Mouse (Mus musculus): ENCODE data around the gene Msantd2. TPM values are rescaled to one million over a fixed set of nuclear protein-coding genes. Genes with fewer than 3 reads are reported as not detected.
A peak's percentile ranks its signal among the peaks of the same experiment; 100 is the strongest.

The Msantd2 gene
- polyA plus RNA-seq, 1 experiment from 2014 or later = 33.4 TPM

GRCm38 (mm10) chr9:37567454-37567853 lies 78.3 kb downstream of the Msantd2 start:
- Histone ChIP-seq H3K4me3 (no peak overlapping the region), H3K9me3 (no peaks in the 10 kb centered on the region), H3K36me3 (no peaks in the 10 kb centered on the region), H3K4me1 (replicated peaks) (peaks cover 14% of the 10 kb centered on the region), H3K9ac (no peak overlapping the region), H3K27ac (replicated peaks) (no peak overlapping the region), H3K4me2 (no peak overlapping the region), H3K27me3 (no peaks in the 10 kb centered on the region)
- 25% methylated on average over 5 of the region's 5 CpGs for WGBS
- ATAC-seq (ENCODE audit: low read depth) = no peak

GRCm38 (mm10) chr9:37567892-37568604 lies 78.9 kb downstream of the Msantd2 start:
- H3K4me2 ChIP-seq = peak overlapping the region; percentile 30

GRCm38 (mm10) chr9:37568605-37569214 lies 79.6 kb downstream of the Msantd2 start:
- no peaks in the 10 kb centered on the region for H3K9me3 ChIP-seq
- ATAC-seq (ENCODE audit: low read depth) = no peak
- H3K4me3 ChIP-seq = no peak overlapping the region
- H3K9ac ChIP-seq = no peak overlapping the region
- 27% methylated on average over 4 of the region's 4 CpGs for WGBS
- H3K27ac ChIP-seq (replicated peaks) = no peak overlapping the region
- no peaks in the 10 kb centered on the region for H3K27me3 ChIP-seq
- H3K36me3 ChIP-seq = no peaks in the 10 kb centered on the region
- H3K4me2 ChIP-seq = no peak overlapping the region
- H3K4me1 ChIP-seq (replicated peaks) = peaks cover 14% of the 10 kb centered on the region

More at GRCm38 (mm10) chr9:37567892-37568604, 78.9 kb downstream of the Msantd2 start:
- Histone ChIP-seq H3K27me3 (no peaks in the 10 kb centered on the region), H3K36me3 (no peaks in the 10 kb centered on the region), H3K4me1 (replicated peaks) (peaks cover 14% of the 10 kb centered on the region), H3K9me3 (no peaks in the 10 kb centered on the region), H3K9ac (no peak overlapping the region; the same call in 1 of the 2 replicates), H3K4me3 (no peak overlapping the region), H3K27ac (replicated peaks) (no peak overlapping the region)
- ATAC-seq (ENCODE audit: low read depth) = peak; percentile 40; the same call in 1 of the 2 replicates
- WGBS = 27% methylated on average over 15 of the region's 15 CpGs

DNA sequence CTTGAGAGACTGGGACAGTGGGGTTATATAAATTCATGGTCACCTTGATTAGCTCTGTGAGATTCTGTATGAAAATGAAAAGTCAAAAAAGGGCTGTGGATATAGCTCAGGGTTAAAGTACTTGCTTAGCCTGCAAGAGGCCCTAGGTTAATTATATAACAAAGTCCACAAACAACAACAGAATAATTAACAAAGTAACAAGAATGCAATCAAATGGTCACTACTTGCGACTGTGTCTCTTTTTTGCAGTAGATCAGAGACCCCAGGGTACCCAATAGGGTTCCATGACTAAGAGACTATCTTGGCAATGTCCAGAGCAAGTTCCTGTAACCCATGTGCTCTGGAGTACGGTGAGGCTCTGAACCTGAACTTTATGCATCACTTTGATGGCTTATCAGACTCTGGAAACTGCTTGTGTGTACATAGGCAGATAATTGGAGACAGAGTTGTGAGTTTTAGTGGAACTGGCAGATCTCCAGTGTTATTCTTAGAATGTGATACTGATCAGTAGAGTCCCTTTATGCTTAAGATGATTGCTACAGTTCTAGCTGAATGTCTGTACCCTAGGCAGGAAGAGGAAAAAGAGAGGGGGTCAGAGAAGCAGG lies 80.2 kb downstream of the Msantd2 start:
- H3K4me3 ChIP-seq = no peak overlapping the region
- peaks cover 14% of the 10 kb centered on the region for H3K4me1 ChIP-seq (replicated peaks)
- H3K9ac ChIP-seq = no peak overlapping the region
- H3K4me2 ChIP-seq = no peak overlapping the region
- 74% methylated on average over 2 of the region's 2 CpGs for WGBS
- no peak overlapping the region for H3K27ac ChIP-seq (replicated peaks)
- H3K36me3 ChIP-seq = no peaks in the 10 kb centered on the region
- H3K9me3 ChIP-seq = no peaks in the 10 kb centered on the region
- no peaks in the 10 kb centered on the region for H3K27me3 ChIP-seq
- no peak for ATAC-seq (ENCODE audit: low read depth)

- H3K27me3 ChIP-seq = no peaks in the 10 kb centered on the region
- no peak overlapping the region for H3K27ac ChIP-seq (replicated peaks)
- H3K9me3 ChIP-seq = no peaks in the 10 kb centered on the region
- 66% methylated on average over 3 of the region's 3 CpGs for WGBS
- ATAC-seq (ENCODE audit: low read depth) = no peak
- no peak overlapping the region for H3K4me3 ChIP-seq
- H3K4me1 ChIP-seq (replicated peaks) = peaks cover 29% of the 10 kb centered on the region
- H3K9ac ChIP-seq = no peak overlapping the region
- H3K4me2 ChIP-seq = no peak overlapping the region
- H3K36me3 ChIP-seq = no peaks in the 10 kb centered on the region
Observed at GRCm38 (mm10) chr9:37572204-37572876, 83.2 kb downstream of the Msantd2 start.

Other genes with a start within 250 kb of the Msantd2 start
- 1.0 and 1.9 TPM in 2 replicates for gene Slc37a2, start 233.6 kb upstream of the Msantd2 start, polyA plus RNA-seq (2015; fragmentation: Nextera tagmentation; extraction: Ambion mirVana)
- 7.9 and 9.0 TPM in 2 replicates for gene Ccdc15, start 140.9 kb upstream of the Msantd2 start, polyA plus RNA-seq (2015; fragmentation: Nextera tagmentation; extraction: Ambion mirVana)
- 6.7 and 6.9 TPM in 2 replicates for gene Hepacam, start 122.0 kb upstream of the Msantd2 start, polyA plus RNA-seq (2015; fragmentation: Nextera tagmentation; extraction: Ambion mirVana)
- gene Robo4, start 87.4 kb upstream of the Msantd2 start, polyA plus RNA-seq (2015; fragmentation: Nextera tagmentation; extraction: Ambion mirVana) = 6.2 and 7.8 TPM in 2 replicates
- 63.2 and 65.0 TPM in 2 replicates for gene Robo3, start 56.1 kb upstream of the Msantd2 start, polyA plus RNA-seq (2015; fragmentation: Nextera tagmentation; extraction: Ambion mirVana)
- 41.5 and 42.5 TPM in 2 replicates for gene Esam, start 38.8 kb downstream of the Msantd2 start, polyA plus RNA-seq (2015; fragmentation: Nextera tagmentation; extraction: Ambion mirVana)
- 1.1 and 2.1 TPM in 2 replicates for gene Vsig2, start 49.9 kb downstream of the Msantd2 start, polyA plus RNA-seq (2015; fragmentation: Nextera tagmentation; extraction: Ambion mirVana)
- 10.0 and 11.3 TPM in 2 replicates for gene Nrgn, start 63.6 kb downstream of the Msantd2 start, polyA plus RNA-seq (2015; fragmentation: Nextera tagmentation; extraction: Ambion mirVana)
- 8.9 and 13.7 TPM in 2 replicates for gene Siae, start 66.4 kb downstream of the Msantd2 start, polyA plus RNA-seq (2015; fragmentation: Nextera tagmentation; extraction: Ambion mirVana)
- gene Spa17, start 124.4 kb downstream of the Msantd2 start, polyA plus RNA-seq (2015; fragmentation: Nextera tagmentation; extraction: Ambion mirVana) = 10.9 and 12.1 TPM in 2 replicates
- 99.3 and 100 TPM in 2 replicates for gene Tbrg1, start 168.0 kb downstream of the Msantd2 start, polyA plus RNA-seq (2015; fragmentation: Nextera tagmentation; extraction: Ambion mirVana)
- gene Panx3, start 179.9 kb downstream of the Msantd2 start, polyA plus RNA-seq (2015; fragmentation: Nextera tagmentation; extraction: Ambion mirVana) = 0.22 TPM in 1 of 2 replicates, not detected in the other
- gene Olfr160, start 226.9 kb downstream of the Msantd2 start, polyA plus RNA-seq (2015; fragmentation: Nextera tagmentation; extraction: Ambion mirVana) = not detected in 2 replicates

Data from neural tube, embryonic 13.5 days (tissue).